Mouse (Mus musculus): ENCODE measurements around the gene Gm853. TPM values are rescaled to one million over a fixed set of nuclear protein-coding genes. Genes with fewer than 3 reads are reported as not detected.

Gm853 gene
- polyA plus RNA-seq, 1 experiment from 2014 or later: 1.1 TPM

Other genes starting within 250 kb of the Gm853 start
- gene Adgrb2, start 237.5 kb downstream of the Gm853 start, polyA plus RNA-seq (2015; fragmentation: Nextera tagmentation; extraction: Ambion mirVana): 16.4 and 17.4 TPM in 2 replicates
- gene Col16a1, start 174.6 kb downstream of the Gm853 start, polyA plus RNA-seq (2015; fragmentation: Nextera tagmentation; extraction: Ambion mirVana): 13.4 and 13.9 TPM in 2 replicates
- gene Pef1, start 119.8 kb downstream of the Gm853 start, polyA plus RNA-seq (2015; fragmentation: Nextera tagmentation; extraction: Ambion mirVana): 67.5 and 69.1 TPM in 2 replicates
- 3.4 and 5.1 TPM in 2 replicates for gene Hcrtr1, start 83.0 kb downstream of the Gm853 start, polyA plus RNA-seq (2015; fragmentation: Nextera tagmentation; extraction: Ambion mirVana)
- 8.2 TPM in 2 replicates for gene Tinagl1, start 47.3 kb downstream of the Gm853 start, polyA plus RNA-seq (2015; fragmentation: Nextera tagmentation; extraction: Ambion mirVana)
- gene Serinc2, start 56.8 kb upstream of the Gm853 start, polyA plus RNA-seq (2015; fragmentation: Nextera tagmentation; extraction: Ambion mirVana): 36.3 and 37.5 TPM in 2 replicates
- gene Fabp3, start 86.2 kb upstream of the Gm853 start, polyA plus RNA-seq (2015; fragmentation: Nextera tagmentation; extraction: Ambion mirVana): 265 and 266 TPM in 2 replicates
- 1.9 TPM in 2 replicates for gene Gm10570, start 86.3 kb upstream of the Gm853 start, polyA plus RNA-seq (2015; fragmentation: Nextera tagmentation; extraction: Ambion mirVana)
- 84.2 and 85.5 TPM in 2 replicates for gene Zcchc17, start 137.5 kb upstream of the Gm853 start, polyA plus RNA-seq (2015; fragmentation: Nextera tagmentation; extraction: Ambion mirVana)
- gene Snrnp40, start 137.7 kb upstream of the Gm853 start, polyA plus RNA-seq (2015; fragmentation: Nextera tagmentation; extraction: Ambion mirVana): 95.3 and 98.3 TPM in 2 replicates

Data from hindbrain, embryonic 15.5 days (tissue).